Mouse (Mus musculus): ENCODE measurements at regions not wholly inside any gene's neighbourhood (a gene's known extent, or its start where the extent isn't known, plus 50 kb on each side); places are given as distances from the start of the nearest gene placed in this dataset.
A peak's percentile ranks its signal among the peaks of the same experiment; 100 is the strongest.

GRCm38 (mm10) chr11:3597002-3597401 is 52.0 kb upstream of the Morc2a start:
- H3K4me3 ChIP-seq (replicated peaks; ENCODE audit: low read length), result no peak overlapping the region
- H3K27me3 ChIP-seq (ENCODE audit: insufficient read depth, low read length), result no peaks in the 10 kb centered on the region
- no peaks in the 10 kb centered on the region for H3K36me3 ChIP-seq (ENCODE audit: insufficient read depth, low read length)
- TF ChIP-seq POU5F1 (IDR thresholded peaks at IDR 0.05; ENCODE audit: borderline replicate concordance, low read length) (no peak), NANOG (IDR thresholded peaks at IDR 0.05; ENCODE audit: borderline replicate concordance, low read length) (no peak), CTCF (conservative IDR thresholded peaks at IDR 0.05; ENCODE audit: low read length) (peak; percentile 13; the same call in 1 of the 2 replicates)
- no peaks in the 10 kb centered on the region for H3K9me3 ChIP-seq (ENCODE audit: low read length)
- H3K4me1 ChIP-seq (replicated peaks; ENCODE audit: low read depth, low read length), result no peaks in the 10 kb centered on the region

GRCm38 (mm10) chr11:3594574-3594973 is 54.2 kb upstream of the Smtn start:
- Histone ChIP-seq H3K27me3 (ENCODE audit: insufficient read depth, low read length) (no peaks in the 10 kb centered on the region), H3K9me3 (ENCODE audit: low read length) (no peaks in the 10 kb centered on the region), H3K4me1 (replicated peaks; ENCODE audit: low read depth, low read length) (no peaks in the 10 kb centered on the region), H3K4me3 (replicated peaks; ENCODE audit: low read length) (no peak overlapping the region), H3K36me3 (ENCODE audit: insufficient read depth, low read length) (no peaks in the 10 kb centered on the region)
- TF ChIP-seq POU5F1 (IDR thresholded peaks at IDR 0.05; ENCODE audit: borderline replicate concordance, low read length) (no peak), CTCF (conservative IDR thresholded peaks at IDR 0.05; ENCODE audit: low read length) (no peak; the same call in 1 of the 2 replicates), NANOG (IDR thresholded peaks at IDR 0.05; ENCODE audit: borderline replicate concordance, low read length) (no peak)

- peaks cover 6% of the 10 kb centered on the region for H3K4me1 ChIP-seq (replicated peaks; ENCODE audit: low read depth, low read length)
- H3K9me3 ChIP-seq (ENCODE audit: low read length), result no peaks in the 10 kb centered on the region
- no peak overlapping the region for H3K4me3 ChIP-seq (replicated peaks; ENCODE audit: low read length)
- no peaks in the 10 kb centered on the region for H3K36me3 ChIP-seq (ENCODE audit: insufficient read depth, low read length)
- no peaks in the 10 kb centered on the region for H3K27me3 ChIP-seq (ENCODE audit: insufficient read depth, low read length)
- TF ChIP-seq POU5F1 (IDR thresholded peaks at IDR 0.05; ENCODE audit: borderline replicate concordance, low read length) (no peak), NANOG (IDR thresholded peaks at IDR 0.05; ENCODE audit: borderline replicate concordance, low read length) (no peak), CTCF (conservative IDR thresholded peaks at IDR 0.05; ENCODE audit: low read length) (no peak)
These were observed 50.7 kb upstream of the Smtn start for GRCm38 (mm10) chr11:3591123-3591522.

Measured in E14TG2a.4 (cell line).